Mouse (Mus musculus) kidney, postnatal 0 days (tissue): ENCODE measurements around the gene Gjd3. TPM values are rescaled to one million over a fixed set of nuclear protein-coding genes. Genes with fewer than 3 reads are reported as not detected.

Source experiments
- ATAC-seq: fragments of 200-750 bp; cut with Nextera tagmentation; replicated peaks from 2 replicates; pipeline ENCODE4 v1.8.0; 2017; ENCODE audit warnings: low read depth, moderate number of reproducible peaks, moderate TSS enrichment, moderate library complexity; ENCODE audit not compliant: low FRiP score
- DNase-seq: peaks from one replicate; pipeline ENCODE4 v3.0.0-alpha.2; 2016; ENCODE audit warnings: low spot score
- H3K27ac ChIP-seq: fragments of 300-500 bp; sonication (generic); 2 replicates; pipeline ENCODE4 v1.5.1; 2014; ENCODE audit warnings: mild to moderate bottlenecking
- H3K27me3 ChIP-seq: fragments of 300-500 bp; sonication (generic); 2 replicates; pipeline ENCODE4 v1.6.1; 2014; ENCODE audit warnings: low read length, mixed read lengths; ENCODE audit not compliant: insufficient read depth
- H3K36me3 ChIP-seq: fragments of 300-500 bp; sonication (generic); 2 replicates; pipeline ENCODE4 v1.6.1; 2014; ENCODE audit warnings: low read length, mixed read lengths; ENCODE audit not compliant: insufficient read depth
- H3K4me1 ChIP-seq: fragments of 300-500 bp; sonication (generic); replicated peaks from 2 replicates; pipeline ENCODE4 v1.6.1; 2014; ENCODE audit warnings: antibody characterized with exemption, low read length, mixed read lengths; ENCODE audit not compliant: insufficient read depth
- H3K4me2 ChIP-seq: fragments of 300-500 bp; sonication (generic); 2 replicates; pipeline ENCODE4 v1.6.1; 2014; ENCODE audit warnings: mild to moderate bottlenecking, low read length, moderate library complexity, mixed read lengths
- H3K4me3 ChIP-seq: fragments of 300-500 bp; sonication (generic); replicated peaks from 2 replicates; pipeline ENCODE4 v1.5.1; 2014; ENCODE audit warnings: low read depth, low read length
- H3K9ac ChIP-seq: fragments of 300-500 bp; sonication (generic); 2 replicates; pipeline ENCODE4 v1.6.1; 2014; ENCODE audit warnings: low read depth, low read length
- H3K9me3 ChIP-seq: fragments of 300-500 bp; sonication (generic); replicated peaks from 2 replicates; pipeline ENCODE4 v1.6.1; 2016; ENCODE audit warnings: low read length, inconsistent platforms, mixed read lengths
- CTCF ChIP-seq: IDR thresholded peaks from 2 replicates; pipeline ENCODE4 v1.5.1; 2016; ENCODE audit warnings: antibody characterized with exemption, low read depth, mild to moderate bottlenecking, moderate library complexity
- WGBS: fragments of 180-500 bp; shearing (Covaris S2); extraction: QIAGEN DNeasy Blood & Tissue Kit; methylation state at CpG from one replicate; pipeline ENCODE4 v1.1.7; 2014; 5-methylcytosine and 5-hydroxymethylcytosine counted together
- polyA plus RNA-seq: library from polyadenylated mRNA; unstranded; fragments of >200 nt; fragmentation: Nextera tagmentation; extraction: Ambion mirVana; gene quantifications from 2 replicates; pipeline ENCODE4 v1.2.1, GENCODE M21; 2015

The Gjd3 gene
- polyA plus RNA-seq, 1 experiment from 2014 or later = 1.1 TPM

DNA sequence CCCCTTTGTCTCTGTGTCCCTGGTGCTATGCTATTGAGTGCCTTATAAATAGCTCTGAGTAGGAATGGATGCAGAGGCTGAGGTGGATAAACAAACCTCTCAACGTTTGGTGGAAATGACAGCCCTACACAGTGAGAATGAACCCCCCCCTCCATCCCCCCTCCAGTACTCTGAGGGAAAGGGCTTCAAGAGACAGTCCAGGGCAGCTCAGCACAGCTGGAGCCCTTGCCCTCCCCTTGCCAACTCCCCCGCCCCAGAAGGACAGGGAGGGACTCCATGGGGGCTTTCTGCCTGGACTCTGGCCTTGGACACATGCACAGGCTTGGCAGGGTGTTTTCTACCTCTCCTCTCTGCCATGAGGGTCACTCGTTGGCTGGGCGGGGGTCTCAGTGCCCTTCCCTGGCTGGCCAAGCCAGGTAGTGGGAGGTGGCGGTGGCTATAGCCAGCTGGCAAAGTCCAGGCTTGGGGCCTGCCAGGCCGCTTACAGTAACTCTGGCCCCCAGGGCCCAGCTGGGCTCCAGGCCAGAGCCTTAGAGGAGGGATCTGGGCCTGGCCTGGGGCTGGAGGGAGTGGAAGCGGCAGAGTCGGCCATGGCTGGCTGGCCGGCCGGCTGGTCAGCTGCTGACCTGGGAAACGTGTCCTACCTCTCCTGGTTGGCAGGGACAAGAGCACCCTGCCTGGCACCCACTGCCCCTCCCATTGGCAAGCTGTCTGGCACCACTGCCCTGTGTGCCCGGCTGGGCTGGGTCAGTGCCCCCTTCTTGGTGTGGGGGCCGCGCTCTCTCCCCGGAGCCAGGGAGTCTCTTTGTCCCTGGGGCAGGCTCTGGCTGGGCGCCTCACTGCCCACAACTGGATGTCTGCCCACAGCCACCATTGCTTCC, 31.6 kb downstream of the Gjd3 start:
- Histone ChIP-seq H3K36me3 (peaks cover 7% of the 10 kb centered on the region; the same call in 1 of the 2 replicates), H3K9me3 (no peaks in the 10 kb centered on the region), H3K4me1 (peaks cover 69% of the 10 kb centered on the region), H3K27ac (peak overlapping the region; percentile 96), H3K9ac (peak overlapping the region; percentile 50), H3K27me3 (no peaks in the 10 kb centered on the region), H3K4me3 (no peak overlapping the region), H3K4me2 (peak overlapping the region; percentile 21)
- WGBS = 30% methylated on average over 15 of the region's 16 CpGs
- ATAC-seq (peak; percentile 76), DNase-seq (peak; percentile 76)
- no peak for TF ChIP-seq CTCF

GRCm38 (mm10) chr11:98950484-98950883, 32.3 kb downstream of the Gjd3 start:
- 81% methylated on average over 9 of the region's 9 CpGs for WGBS
- no peak for ATAC-seq
- Histone ChIP-seq H3K9me3 (no peaks in the 10 kb centered on the region), H3K27me3 (no peaks in the 10 kb centered on the region), H3K4me3 (no peak overlapping the region), H3K4me2 (no peak overlapping the region), H3K4me1 (peaks cover 70% of the 10 kb centered on the region), H3K9ac (no peak overlapping the region), H3K36me3 (peaks cover 7% of the 10 kb centered on the region; the same call in 1 of the 2 replicates), H3K27ac (peak overlapping the region; percentile 96)
- no peak for TF ChIP-seq CTCF
- DNase-seq = no peak

GRCm38 (mm10) chr11:98949958-98950460, 32.8 kb downstream of the Gjd3 start:
- no peak overlapping the region for H3K27ac ChIP-seq
- 85% methylated on average over 7 of the region's 7 CpGs for WGBS
- H3K4me3 ChIP-seq = no peak overlapping the region
- H3K9me3 ChIP-seq = no peaks in the 10 kb centered on the region
- H3K27me3 ChIP-seq = no peaks in the 10 kb centered on the region
- peaks cover 7% of the 10 kb centered on the region; the same call in 1 of the 2 replicates for H3K36me3 ChIP-seq
- ATAC-seq = no peak
- peak overlapping the region; percentile 32; the same call in 1 of the 2 replicates for H3K9ac ChIP-seq
- TF ChIP-seq CTCF = no peak
- H3K4me1 ChIP-seq = peaks cover 70% of the 10 kb centered on the region
- H3K4me2 ChIP-seq = no peak overlapping the region
- DNase-seq = no peak

- peaks cover 70% of the 10 kb centered on the region for H3K4me1 ChIP-seq
- H3K9ac ChIP-seq = peak overlapping the region; percentile 32; the same call in 1 of the 2 replicates
- WGBS = 75% methylated on average over 9 of the region's 12 CpGs
- peaks cover 7% of the 10 kb centered on the region; the same call in 1 of the 2 replicates for H3K36me3 ChIP-seq
- H3K4me2 ChIP-seq = no peak overlapping the region
- no peak overlapping the region for H3K27ac ChIP-seq
- H3K9me3 ChIP-seq = no peaks in the 10 kb centered on the region
- no peak overlapping the region for H3K4me3 ChIP-seq
- no peak for DNase-seq
- TF ChIP-seq CTCF = no peak
- ATAC-seq = no peak
- H3K27me3 ChIP-seq = no peaks in the 10 kb centered on the region
These were observed 33.4 kb downstream of the Gjd3 start for GRCm38 (mm10) chr11:98949242-98949957.

GRCm38 (mm10) chr11:98947969-98948569, 34.7 kb downstream of the Gjd3 start:
- no peak for ATAC-seq
- Histone ChIP-seq H3K4me1 (peaks cover 73% of the 10 kb centered on the region), H3K4me2 (no peak overlapping the region), H3K4me3 (no peak overlapping the region), H3K36me3 (peaks cover 7% of the 10 kb centered on the region; the same call in 1 of the 2 replicates), H3K27ac (no peak overlapping the region), H3K9ac (no peak overlapping the region), H3K9me3 (no peaks in the 10 kb centered on the region), H3K27me3 (no peaks in the 10 kb centered on the region)
- WGBS = 63% methylated on average over 18 of the region's 18 CpGs
- no peak for TF ChIP-seq CTCF
- no peak for DNase-seq

DNA sequence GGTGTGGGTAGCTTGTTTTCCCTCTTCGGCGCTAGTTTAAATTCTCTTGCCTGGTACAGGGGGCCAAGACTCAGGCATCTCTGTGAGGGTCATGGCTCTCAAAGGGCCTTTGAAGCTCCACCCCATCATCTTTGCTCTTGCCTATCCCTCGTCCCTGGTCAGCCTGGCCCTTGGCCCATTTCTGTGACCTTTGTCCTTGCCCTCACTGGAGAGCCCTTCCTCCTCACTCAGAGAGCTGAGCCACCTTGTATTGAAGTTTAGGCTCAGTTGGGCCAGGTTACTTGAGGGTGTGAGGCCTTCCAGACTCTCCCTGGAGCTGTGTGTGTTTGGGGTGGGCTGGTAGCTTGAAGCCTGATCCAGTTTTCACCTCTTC, 37.2 kb downstream of the Gjd3 start:
- Histone ChIP-seq H3K4me3 (no peak overlapping the region), H3K36me3 (peaks cover 4% of the 10 kb centered on the region; the same call in 1 of the 2 replicates), H3K9ac (no peak overlapping the region), H3K27me3 (no peaks in the 10 kb centered on the region), H3K27ac (peak overlapping the region; percentile 39; the same call in 1 of the 2 replicates), H3K9me3 (no peaks in the 10 kb centered on the region), H3K4me2 (no peak overlapping the region), H3K4me1 (peaks cover 70% of the 10 kb centered on the region)
- 59% methylated on average over 3 of the region's 3 CpGs for WGBS
- TF ChIP-seq CTCF = no peak
- DNase-seq (no peak), ATAC-seq (no peak)
